Mouse (Mus musculus) right cerebral cortex, adult 2 months (tissue): Measurements from ENCODE around the gene Sigmar1.

Experiments used
- DNase-seq, 2 experiments: peaks; one replicate each; pipeline ENCODE4 v3.0.0; 2021 to 2022; ENCODE audit warnings: low spot score in 2 of 2

Gene Sigmar1

DNA sequence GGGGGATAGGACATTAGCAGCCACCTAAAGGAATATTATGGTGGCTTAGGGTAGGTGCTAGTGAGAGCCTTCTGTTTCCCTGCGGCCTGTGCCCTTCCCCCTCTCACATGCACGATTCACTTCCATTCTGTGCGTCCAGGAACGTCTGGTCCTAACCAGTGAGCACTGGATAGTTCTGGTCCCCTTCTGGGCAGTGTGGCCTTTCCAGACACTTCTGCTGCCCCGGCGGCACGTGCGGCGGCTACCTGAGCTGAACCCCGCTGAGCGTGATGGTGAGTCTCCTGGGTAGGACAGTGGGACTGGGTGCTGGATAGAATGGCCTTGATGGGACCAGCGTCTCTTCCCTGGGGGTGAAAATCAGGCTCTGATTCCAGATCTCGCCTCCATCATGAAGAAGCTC is 1.4 kb upstream of the Sigmar1 start:
- DNase-seq, result no peak

- DNase-seq, result no peak
These were observed 483 bp upstream of the Sigmar1 start for GRCm38 (mm10) chr4:41756440-41756839.

DNA sequence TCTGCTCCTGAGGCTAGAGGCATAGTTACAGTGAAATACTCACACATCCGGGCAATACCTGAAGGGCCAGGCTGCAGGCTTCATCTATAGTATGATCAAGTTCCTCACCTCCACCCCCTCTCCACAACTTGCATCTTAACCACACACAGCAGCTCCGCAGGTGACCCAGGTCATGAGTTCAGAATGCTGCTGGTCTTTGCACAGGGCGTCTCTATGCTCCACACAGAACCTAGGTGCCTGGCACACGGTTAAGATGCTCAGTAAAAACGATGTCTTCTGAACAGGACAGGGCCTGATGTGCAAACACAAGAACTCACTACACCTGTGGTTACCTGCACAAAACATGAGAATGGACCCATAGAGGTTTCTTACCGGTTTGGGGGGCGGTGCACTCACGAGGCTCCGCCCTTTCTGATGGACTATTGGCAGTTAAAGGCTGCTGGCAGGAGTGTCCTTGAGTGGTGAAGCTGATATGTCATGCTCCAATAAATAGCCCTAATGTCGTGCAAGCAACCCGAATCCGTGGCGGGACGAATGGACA is 1.1 kb downstream of the Sigmar1 start, which contains the start of gene Galt:
Gene Galt (plus strand): TSS at position 432 of the 541 bp plus-strand sequence.
- no peak for DNase-seq

DNA sequence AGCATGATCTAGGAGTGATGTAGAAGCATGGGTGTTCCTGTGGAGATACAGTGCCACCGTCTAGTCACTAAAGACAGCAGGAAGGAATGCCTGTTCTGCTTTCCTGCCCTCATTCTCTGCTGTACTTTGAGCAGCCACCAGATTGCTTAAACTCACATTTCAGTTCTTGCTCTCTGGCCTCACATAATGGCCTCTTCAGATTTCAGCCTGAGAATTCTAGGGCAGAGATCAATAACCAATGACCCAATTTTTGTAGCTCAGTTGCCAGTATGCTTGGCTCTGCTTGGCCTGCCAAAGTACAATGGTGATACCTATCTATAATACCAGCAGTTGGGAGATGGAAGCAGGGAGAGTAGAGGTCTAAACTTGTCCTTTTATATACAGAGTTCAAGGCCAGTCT is 10.9 kb downstream of the Sigmar1 start:
- DNase-seq, result no peak

DNA sequence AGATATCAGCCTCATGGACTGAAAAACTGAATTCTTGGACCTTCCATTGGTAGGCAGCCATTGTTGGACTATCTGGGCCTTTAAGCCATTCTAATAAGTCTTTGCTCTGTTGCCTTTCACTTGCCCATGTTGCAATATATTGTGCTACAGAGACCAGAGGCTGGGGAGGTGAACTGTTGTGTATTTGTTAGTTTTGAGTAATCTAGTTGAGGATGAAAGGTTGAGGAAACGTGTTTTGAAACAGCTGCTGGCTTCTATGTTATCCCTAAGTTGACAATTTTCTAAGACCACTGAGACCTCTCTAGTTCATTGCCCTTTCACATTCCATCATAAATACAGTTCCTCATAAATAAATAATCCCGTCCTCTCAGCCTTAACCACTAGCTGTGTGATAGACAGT is 11.8 kb downstream of the Sigmar1 start:
- DNase-seq, result no peak

- DNase-seq, result peak; percentile 95
These were observed 14.8 kb downstream of the Sigmar1 start for GRCm38 (mm10) chr4:41741158-41741560.

- peak; percentile 72 to 82 for DNase-seq
These were observed 15.4 kb downstream of the Sigmar1 start for GRCm38 (mm10) chr4:41740380-41741157.

DNA sequence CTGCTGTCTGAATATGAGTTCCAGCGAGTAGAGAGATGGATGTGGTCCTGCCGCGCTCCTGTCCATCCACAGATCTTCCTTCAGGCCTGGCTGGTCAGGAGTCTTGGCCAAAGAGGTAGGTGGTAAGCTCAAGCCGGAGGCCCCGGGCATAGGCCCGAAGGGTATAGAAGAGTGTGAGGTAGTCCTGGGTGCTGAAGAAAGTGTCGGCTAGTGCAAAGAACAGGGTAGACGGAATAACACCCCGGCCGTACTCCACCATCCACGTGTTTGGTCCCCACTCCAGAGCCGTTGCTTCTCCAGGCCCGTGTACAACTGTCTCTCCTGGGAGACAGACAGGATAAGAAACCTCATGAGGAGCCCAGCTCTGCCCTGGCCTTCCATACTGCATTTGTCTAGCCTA is 16.7 kb downstream of the Sigmar1 start:
- no peak for DNase-seq

DNA sequence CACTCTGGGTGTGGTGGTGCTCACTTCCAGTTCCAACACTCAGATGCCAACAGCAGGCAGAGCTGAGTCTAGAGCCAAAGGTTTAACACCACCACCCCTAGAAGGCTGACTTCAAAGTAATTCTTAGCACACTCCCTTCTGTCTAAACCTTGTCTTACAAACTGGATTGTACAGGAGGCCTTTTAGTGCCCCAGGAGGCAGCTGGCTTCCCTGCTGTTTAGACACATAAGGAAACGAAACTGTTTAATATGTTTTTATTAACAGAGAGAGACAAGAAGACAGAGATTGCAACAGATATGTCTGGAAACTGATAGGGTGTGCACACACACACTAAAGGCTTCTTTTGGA is 17.7 kb downstream of the Sigmar1 start:
- no peak for DNase-seq

GRCm38 (mm10) chr4:41737602-41738255 is 18.2 kb downstream of the Sigmar1 start:
- DNase-seq, result peak; percentile 79 to 82

- DNase-seq, result no peak
These were observed 24.7 kb downstream of the Sigmar1 start, which contains the start of gene Arid3c for GRCm38 (mm10) chr4:41731052-41731765. Gene Arid3c, minus strand, starts transcription at chr4:41731142.

- no peak for DNase-seq
These were observed 28.9 kb downstream of the Sigmar1 start for GRCm38 (mm10) chr4:41726826-41727621.

DNA sequence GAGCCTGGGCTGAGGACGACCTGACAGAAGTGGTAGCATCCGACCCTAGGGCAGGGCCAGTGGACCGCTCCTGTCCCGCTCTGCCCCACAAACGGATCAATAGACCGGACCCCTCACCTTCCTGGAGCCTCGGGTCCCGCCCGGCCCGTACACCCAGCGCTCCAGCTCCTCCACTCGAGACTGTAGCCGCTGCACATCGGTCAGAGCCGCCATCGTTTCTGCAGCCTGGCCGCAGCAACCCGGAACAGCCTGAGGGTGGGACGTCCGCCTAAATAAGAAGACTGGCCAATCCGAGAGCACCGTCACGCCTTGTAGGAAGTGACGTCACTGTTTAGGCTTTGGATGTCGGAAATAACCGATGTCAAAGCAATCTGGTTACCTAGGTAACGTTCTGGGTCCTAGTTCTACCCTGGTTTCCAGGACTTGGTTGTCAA is 33.0 kb downstream of the Sigmar1 start, which contains the start of gene Dctn3:
Gene Dctn3 (minus strand): TSS at position 253 of the 434 bp plus-strand sequence.
- peak; percentile 92 to 97 for DNase-seq

DNA sequence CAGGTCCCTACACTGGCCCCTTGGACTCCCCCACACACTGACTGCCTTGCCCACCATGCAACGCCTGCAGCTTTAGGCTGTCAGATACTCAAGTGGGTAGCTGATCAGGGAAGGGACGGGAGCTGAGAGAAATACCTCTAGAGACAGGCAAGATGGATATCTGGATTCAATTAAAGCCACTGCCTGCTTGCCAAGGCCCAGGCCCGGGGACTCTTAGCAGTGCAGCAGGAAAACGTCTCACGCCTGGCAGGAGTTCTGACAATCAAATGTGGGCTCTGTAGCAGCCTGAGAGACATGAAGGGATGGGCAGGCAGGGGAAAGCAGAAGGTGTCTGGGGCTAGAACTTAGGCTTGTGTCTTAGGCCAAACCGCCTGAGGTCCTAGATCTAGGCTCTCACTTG is 39.1 kb downstream of the Sigmar1 start:
- DNase-seq, result no peak

- peak; percentile 62 to 71 for DNase-seq
These were observed 40.4 kb downstream of the Sigmar1 start for GRCm38 (mm10) chr4:41715596-41715995.

- no peak for DNase-seq
These were observed 40.9 kb downstream of the Sigmar1 start for GRCm38 (mm10) chr4:41715082-41715481.

GRCm38 (mm10) chr4:41714276-41714675 is 41.7 kb downstream of the Sigmar1 start:
- peak; percentile 78 to 80 for DNase-seq

DNA sequence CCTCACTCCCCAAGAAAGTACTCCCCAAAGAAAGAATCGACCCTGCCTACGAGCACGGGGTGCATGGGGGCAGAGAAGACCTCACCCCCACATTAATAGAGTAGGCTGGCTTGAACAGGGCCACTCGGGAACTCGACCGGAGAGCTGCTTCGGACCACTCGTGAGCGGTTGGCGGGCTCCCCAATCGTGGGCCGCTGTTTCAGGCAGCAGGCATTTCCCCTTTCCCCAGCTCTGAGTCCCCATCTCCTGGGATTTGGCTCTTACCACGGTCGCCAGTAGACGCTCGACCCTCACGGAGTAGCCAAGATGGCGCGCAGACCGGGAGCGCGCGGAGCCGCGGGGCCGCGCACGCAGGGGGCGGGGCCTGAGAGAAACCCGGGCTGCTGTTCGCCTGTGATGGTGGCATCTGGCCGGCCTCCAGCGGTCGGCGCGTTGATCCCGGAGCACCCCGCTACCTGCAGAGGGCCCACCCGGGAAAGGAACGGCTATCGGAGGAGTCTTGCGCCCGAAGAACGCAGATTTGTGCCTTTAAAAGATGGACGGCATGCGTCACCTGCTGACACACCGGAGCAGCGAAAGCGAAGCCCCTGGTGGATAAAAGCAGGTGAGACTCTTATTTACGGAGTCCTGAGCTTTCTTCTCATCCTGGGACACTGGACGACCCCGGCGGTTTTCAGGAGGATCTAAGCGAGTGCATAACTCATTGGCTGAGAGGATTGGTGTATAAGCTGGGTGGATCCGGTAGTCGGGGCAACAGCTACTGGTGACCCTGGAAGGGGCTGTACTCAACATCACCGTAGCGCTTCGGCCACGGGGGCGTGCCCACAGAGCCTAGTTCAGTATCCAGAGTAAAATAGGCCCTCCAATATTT is 42.5 kb downstream of the Sigmar1 start, which contains the start of gene Rpp25l:
Gene Rpp25l (minus strand): TSS at position 338 of the 871 bp plus-strand sequence.
- peak; percentile 76 to 87 for DNase-seq

DNA sequence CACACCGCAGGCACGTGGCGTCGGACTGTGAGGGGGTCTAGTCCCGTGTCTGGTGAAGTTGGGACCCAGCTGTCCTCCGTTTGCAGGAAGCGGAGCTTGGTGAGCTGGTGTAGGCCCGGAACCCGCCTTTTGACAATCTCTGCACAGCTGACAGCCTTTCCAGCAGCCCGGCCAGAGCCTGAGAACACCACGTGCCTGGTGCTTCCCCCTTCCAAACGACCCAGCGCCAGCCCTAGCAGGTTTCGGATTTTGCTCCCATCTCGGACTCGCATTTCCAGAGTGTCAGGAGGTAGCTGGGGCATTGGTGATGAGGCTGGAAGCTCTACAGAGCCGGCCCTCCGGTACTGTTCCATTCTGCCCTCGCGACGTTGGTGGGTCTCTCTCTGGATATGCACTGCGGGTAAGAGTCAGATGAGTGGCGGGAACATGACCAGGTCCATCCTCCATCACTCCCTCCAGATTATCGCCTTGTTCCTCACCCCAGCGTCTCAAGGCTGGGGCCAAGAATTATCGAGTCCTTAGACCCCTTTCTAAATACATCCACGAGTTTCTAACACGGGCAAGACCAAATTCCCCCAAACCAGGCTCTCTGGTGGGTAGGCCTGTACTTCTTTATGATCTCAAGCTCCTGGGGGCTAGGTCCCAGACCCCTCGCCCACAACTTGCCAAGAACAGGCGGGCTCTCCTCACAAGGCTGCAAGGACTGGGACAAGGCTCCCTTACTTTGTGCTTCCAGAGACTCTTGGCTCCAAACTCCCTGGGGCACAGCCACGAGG is 43.3 kb downstream of the Sigmar1 start:
- DNase-seq, result no peak
